Mouse (Mus musculus) thymus, adult 2 months (tissue): Measurements from ENCODE around the gene Slain2. TPM values are rescaled to one million over a fixed set of nuclear protein-coding genes. Genes with fewer than 3 reads are reported as not detected.
"Not testable (repeated sequence)": the region's sequence is repeated elsewhere in the genome, so short reads cannot be mapped to it uniquely, and the experiment has no call there.

Experiments used
- DNase-seq: peaks from one replicate; pipeline ENCODE4 v3.0.0; 2021
- H3K27ac ChIP-seq: fragments of 200-500 bp; 2 replicates; pipeline ENCODE4 v1.5.1; 2012; ENCODE audit warnings: low read length, control low read depth; ENCODE audit not compliant: control insufficient read depth, insufficient read depth
- H3K27me3 ChIP-seq: fragments of 200-500 bp; 2 replicates; pipeline ENCODE4 v1.6.1; 2012; ENCODE audit warnings: mild to moderate bottlenecking, low read length, moderate library complexity, mixed read lengths; ENCODE audit not compliant: control insufficient read depth, insufficient read depth
- H3K36me3 ChIP-seq: fragments of 200-500 bp; 2 replicates; pipeline ENCODE4 v1.6.1; 2012; ENCODE audit warnings: mild to moderate bottlenecking, low read length, moderate library complexity; ENCODE audit not compliant: control insufficient read depth, insufficient read depth
- H3K4me1 ChIP-seq: fragments of 200-500 bp; replicated peaks from 2 replicates; pipeline ENCODE4 v1.6.1; 2012; ENCODE audit warnings: low read length; ENCODE audit not compliant: control insufficient read depth, insufficient read depth
- H3K4me3 ChIP-seq: fragments of 200-500 bp; 2 replicates; pipeline ENCODE4 v1.5.1; 2012; ENCODE audit warnings: mild to moderate bottlenecking, low read length, control low read depth, moderate library complexity; ENCODE audit not compliant: control insufficient read depth, insufficient read depth
- CTCF ChIP-seq: fragments of 200-500 bp; IDR thresholded peaks from 2 replicates; pipeline ENCODE4 v1.5.1; 2012; ENCODE audit warnings: mild to moderate bottlenecking, control low read depth, low read length, moderate library complexity, borderline replicate concordance; ENCODE audit not compliant: control insufficient read depth, poor library complexity, insufficient read depth; ENCODE audit errors: extremely low read depth
- POLR2A ChIP-seq: fragments of 200-500 bp; IDR thresholded peaks from 2 replicates; pipeline ENCODE4 v1.6.1; 2012; ENCODE audit warnings: mild to moderate bottlenecking, low read length, control low read depth, moderate library complexity; ENCODE audit not compliant: control insufficient read depth, poor library complexity, insufficient read depth; ENCODE audit errors: extremely low read depth
- whole genome bisulfite sequencing: fragments of 180-500 bp; shearing (Covaris S2); methylation state at CpG from one replicate; pipeline ENCODE4 v1.1.7; 2018; 5-methylcytosine and 5-hydroxymethylcytosine counted together
- polyA plus RNA-seq: library from polyadenylated mRNA; depleted of rRNA; stranded (reverse); fragments of >200 nt; gene quantifications from 2 replicates; pipeline ENCODE4 v1.2.3, GENCODE M21; 2012

Slain2 gene
- polyA plus RNA-seq, 1 experiment: 24.2 TPM

DNA sequence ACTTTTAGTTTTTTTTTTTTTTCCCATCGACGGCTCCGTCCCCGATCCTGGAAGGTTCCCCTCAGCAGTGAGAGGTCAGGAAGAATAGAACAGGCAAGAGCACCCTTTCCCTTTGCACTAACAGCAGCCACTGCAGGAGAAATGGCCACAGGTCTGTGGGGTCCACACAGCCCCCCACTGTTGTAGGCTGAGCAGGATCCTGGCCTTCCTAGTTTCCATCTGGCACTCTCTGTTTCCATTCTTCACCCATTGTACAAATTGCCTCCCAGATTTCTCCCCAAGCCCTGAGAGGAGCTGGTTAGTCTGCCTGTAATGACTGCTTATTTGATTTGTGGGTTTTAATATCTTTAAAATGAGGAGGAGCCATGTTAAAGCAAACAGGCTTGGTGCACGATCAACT is 89.9 kb downstream of the Slain2 start:
- Histone ChIP-seq H3K4me3 (no peak overlapping the region), H3K4me1 (no peaks in the 10 kb centered on the region), H3K27ac (no peak overlapping the region), H3K27me3 (peaks cover 7% of the 10 kb centered on the region), H3K36me3 (no peaks in the 10 kb centered on the region)
- WGBS: 94% methylated on average over 5 of the region's 5 CpGs
- no peak for TF ChIP-seq POLR2A
- no peak for TF ChIP-seq CTCF
- no peak for DNase-seq

DNA sequence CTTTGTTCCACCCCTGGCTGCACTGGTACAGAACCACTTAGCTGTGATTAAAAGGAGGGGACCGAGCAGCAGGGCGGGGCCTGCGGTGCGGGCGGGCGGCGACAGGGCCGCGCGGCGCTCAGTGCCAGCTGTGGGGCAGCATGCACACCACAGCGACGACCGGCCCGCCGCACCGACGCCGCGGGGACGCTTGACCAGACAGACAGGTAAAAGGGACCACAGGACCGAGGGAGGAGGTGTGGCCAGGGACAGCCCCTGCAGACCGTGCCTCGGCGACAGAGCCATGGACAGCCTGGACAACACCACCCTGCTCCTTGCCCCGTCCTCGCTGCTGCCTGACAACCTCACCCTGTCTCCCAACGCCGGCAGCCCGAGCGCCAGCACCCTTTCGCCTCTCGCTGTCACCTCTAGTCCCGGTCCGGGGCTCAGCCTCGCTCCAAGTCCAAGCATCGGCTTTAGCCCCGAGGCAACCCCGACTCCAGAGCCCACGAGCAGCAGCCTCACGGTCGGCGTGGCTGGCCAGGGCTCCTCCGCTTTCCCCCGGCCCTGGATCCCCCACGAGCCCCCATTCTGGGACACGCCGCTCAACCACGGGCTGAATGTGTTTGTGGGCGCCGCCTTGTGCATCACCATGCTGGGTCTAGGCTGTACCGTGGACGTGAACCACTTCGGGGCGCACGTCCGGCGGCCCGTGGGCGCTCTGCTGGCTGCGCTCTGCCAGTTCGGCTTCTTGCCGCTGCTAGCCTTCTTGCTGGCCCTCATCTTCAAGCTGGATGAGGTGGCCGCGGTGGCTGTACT is 92.9 kb downstream of the Slain2 start, which contains the start of gene Slc10a4:
Slc10a4 (plus strand) TSS at position 100 of the 798 bp plus-strand sequence.
- Histone ChIP-seq H3K4me1 (no peaks in the 10 kb centered on the region), H3K27me3 (peaks cover 7% of the 10 kb centered on the region), H3K36me3 (no peaks in the 10 kb centered on the region), H3K27ac (no peak within 1 kb of the TSS), H3K4me3 (no peak within 1 kb of the TSS)
- no peak for TF ChIP-seq CTCF
- TF ChIP-seq POLR2A: no peak
- WGBS: 11% methylated on average over 65 of the region's 65 CpGs
- no peak for DNase-seq

DNA sequence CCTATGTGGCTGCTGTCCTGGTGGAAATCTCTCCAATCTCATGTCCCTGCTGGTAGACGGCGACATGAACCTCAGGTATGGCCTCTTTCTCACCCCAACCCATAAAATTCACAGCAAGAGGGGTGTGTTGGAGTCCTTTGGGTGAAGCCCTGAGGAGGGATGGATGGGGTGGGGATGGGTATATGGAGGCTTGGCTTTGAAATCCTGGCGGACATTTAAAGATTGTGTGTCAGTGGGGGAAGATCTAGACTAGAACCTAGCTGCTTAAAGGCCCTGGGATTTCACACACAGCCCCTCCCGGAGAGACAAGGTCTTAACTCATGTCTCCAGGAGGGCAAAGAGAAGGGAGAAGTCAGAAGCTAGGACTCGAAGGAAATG is 93.5 kb downstream of the Slain2 start:
- H3K4me3 ChIP-seq: no peak overlapping the region

DNA sequence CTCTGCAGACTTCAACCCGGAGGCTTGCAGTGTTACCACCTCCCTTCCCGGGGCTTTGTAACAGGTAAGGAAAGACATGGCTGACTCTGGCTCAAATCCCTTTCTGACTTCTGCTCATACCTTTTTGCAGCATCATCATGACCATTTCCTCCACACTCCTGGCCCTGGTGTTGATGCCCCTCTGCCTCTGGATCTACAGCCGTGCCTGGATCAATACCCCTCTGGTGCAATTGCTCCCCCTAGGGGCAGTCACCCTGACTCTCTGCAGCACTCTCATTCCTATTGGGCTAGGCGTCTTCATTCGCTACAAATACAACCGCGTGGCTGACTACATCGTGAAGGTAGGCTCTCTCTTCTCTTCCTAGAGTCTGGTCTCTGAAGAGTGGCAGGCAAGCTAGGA is 94.1 kb downstream of the Slain2 start:
- 37% methylated on average over 8 of the region's 8 CpGs for WGBS
- not testable (repeated sequence) for H3K27me3 ChIP-seq, H3K27ac ChIP-seq, H3K4me3 ChIP-seq, H3K4me1 ChIP-seq, H3K36me3 ChIP-seq
- peak; percentile 16 for DNase-seq

More for the DNA sequence above, 93.5 kb downstream of the Slain2 start:
- H3K36me3 ChIP-seq: no peaks in the 10 kb centered on the region
- no peak for DNase-seq
- TF ChIP-seq CTCF (no peak), POLR2A (no peak)
- H3K27me3 ChIP-seq: peaks cover 7% of the 10 kb centered on the region
- H3K4me1 ChIP-seq: no peaks in the 10 kb centered on the region
- WGBS: 49% methylated on average over 5 of the region's 5 CpGs
- H3K27ac ChIP-seq: no peak overlapping the region

DNA sequence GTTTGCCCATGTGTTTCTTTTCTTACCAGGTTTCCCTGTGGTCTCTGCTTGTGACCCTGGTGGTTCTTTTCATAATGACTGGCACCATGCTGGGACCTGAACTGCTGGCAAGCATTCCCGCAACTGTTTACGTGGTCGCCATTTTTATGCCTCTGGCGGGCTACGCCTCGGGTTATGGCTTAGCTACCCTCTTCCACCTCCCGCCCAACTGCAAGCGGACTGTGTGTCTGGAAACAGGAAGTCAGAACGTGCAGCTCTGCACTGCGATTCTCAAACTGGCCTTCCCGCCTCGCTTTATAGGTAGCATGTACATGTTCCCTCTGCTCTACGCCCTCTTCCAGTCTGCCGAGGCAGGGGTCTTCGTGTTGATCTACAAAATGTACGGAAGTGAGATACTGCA is 97.7 kb downstream of the Slain2 start:
- H3K27ac ChIP-seq, DNase-seq, H3K36me3 ChIP-seq, H3K4me3 ChIP-seq, H3K4me1 ChIP-seq, H3K27me3 ChIP-seq: not testable (repeated sequence)
- WGBS: 81% methylated on average over 16 of the region's 16 CpGs

DNA sequence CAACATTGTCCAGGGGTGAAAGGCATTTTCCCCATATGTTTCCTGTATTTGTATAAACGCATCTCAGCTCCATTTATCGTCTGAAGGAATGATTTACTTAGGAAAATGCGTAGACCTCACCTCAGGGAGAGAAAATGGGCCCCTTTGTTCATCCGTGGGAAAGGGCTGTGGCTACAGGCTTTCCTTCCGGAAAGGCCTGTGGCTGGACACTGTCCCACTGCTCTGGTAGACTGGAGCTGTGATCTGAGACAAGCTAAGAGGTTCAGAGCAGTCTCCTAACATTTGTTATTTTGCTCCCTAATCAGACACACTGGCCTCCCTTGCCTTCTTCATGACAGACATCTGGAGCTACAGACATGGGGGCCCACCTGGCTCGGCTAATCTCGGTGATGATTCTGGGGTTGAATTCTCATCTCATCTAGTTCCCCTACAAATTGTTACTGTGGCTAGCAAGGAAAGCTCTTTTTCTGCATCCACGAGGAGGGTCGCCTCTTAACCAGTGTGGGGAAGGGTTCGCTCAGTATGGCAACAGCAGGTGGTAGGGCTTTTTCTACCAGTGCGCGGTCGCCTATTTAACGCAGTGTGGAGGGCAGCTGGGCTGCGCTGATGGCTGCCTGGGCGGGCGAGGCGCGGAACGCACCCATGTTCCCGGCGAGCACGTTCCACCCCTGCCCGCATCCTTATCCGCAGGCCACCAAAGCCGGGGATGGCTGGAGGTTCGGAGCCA is 98.9 kb downstream of the Slain2 start:
- H3K4me1 ChIP-seq, H3K4me3 ChIP-seq, H3K27ac ChIP-seq, DNase-seq, H3K36me3 ChIP-seq, H3K27me3 ChIP-seq: not testable (repeated sequence)
- WGBS: 20% methylated on average over 27 of the region's 27 CpGs

DNA sequence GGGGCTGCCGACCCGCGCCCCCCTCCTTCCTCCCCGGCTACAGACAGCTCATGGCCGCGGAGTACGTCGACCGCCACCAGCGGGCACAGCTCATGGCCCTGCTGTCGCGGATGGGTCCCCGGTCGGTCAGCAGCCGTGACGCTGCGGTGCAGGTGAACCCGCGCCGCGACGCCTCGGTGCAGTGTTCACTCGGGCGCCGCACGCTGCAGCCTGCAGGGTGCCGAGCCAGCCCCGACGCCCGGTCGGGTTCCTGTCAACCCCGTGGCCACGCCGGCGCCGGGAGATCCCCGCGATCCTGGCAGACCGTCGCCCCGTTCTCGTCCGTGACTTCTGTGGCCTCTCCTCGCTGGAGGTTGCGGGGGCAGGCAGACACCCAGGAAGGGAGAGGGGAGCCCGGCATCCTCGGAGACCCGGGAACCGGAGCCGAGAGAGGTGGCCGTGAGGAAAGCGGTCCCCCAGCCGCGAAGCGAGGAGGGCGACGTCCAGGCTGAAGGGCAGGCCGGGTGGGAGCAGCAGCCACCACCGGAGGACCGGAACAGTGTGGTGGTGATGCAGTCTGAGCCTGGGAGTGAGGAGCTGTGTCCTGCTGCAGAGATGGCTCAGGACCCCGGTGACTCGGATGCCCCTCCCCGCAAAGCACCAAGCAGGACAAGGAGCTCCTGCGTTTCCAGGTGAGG is 99.6 kb downstream of the Slain2 start:
- not testable (repeated sequence) for DNase-seq, H3K27ac ChIP-seq, H3K36me3 ChIP-seq, H3K27me3 ChIP-seq, H3K4me1 ChIP-seq, H3K4me3 ChIP-seq
- 4% methylated on average over 62 of the region's 65 CpGs for WGBS
